Mouse (Mus musculus) spleen, adult 2 months (tissue): ENCODE measurements at regions not wholly inside any gene's neighbourhood (a gene's known extent, or its start where the extent isn't known, plus 50 kb on each side); places are given as distances from the start of the nearest gene placed in this dataset.

Experiments
- CTCF ChIP-seq: fragments of 200-500 bp; IDR thresholded peaks from 2 replicates; pipeline ENCODE4 v1.5.1; 2011; ENCODE audit warnings: mild to moderate bottlenecking, inconsistent platforms; ENCODE audit not compliant: insufficient read depth, insufficient read length, insufficient replicate concordance; ENCODE audit errors: extremely low read depth
- POLR2A ChIP-seq: fragments of 200-500 bp; IDR thresholded peaks from 2 replicates; pipeline ENCODE4 v1.6.1; 2011; ENCODE audit warnings: low read depth, low read length, inconsistent platforms

GRCm38 (mm10) chr1:47511426-47511825 is 618.8 kb upstream of the Slc39a10 start:
- TF ChIP-seq POLR2A (no peak), CTCF (no peak)
